Mouse (Mus musculus) myocyte (in vitro differentiated cells): ENCODE data around the gene Prr3.

Experiments used
- CEBPB ChIP-seq: IDR thresholded peaks from 2 replicates; pipeline ENCODE4 v1.6.1; 2011; ENCODE audit warnings: mild to moderate bottlenecking, moderate library complexity; ENCODE audit not compliant: poor library complexity, insufficient read depth, severe bottlenecking
- MAX ChIP-seq: IDR thresholded peaks from one replicate; pipeline ENCODE4 v1.6.1; 2011; ENCODE audit warnings: low read depth, mild to moderate bottlenecking, control low read depth
- MYOD1 ChIP-seq, 3 experiments: IDR thresholded peaks; one replicate each; pipeline ENCODE4 v1.6.1; 2011; ENCODE audit warnings: control low read depth in 2 of 3, low read depth in 2 of 3, mild to moderate bottlenecking in 2 of 3, moderate library complexity in 1 of 3; ENCODE audit not compliant: insufficient read length in 2 of 3, control insufficient read depth in 1 of 3
- POLR2A ChIP-seq: IDR thresholded peaks from one replicate; pipeline ENCODE4 v1.6.1; 2011; ENCODE audit warnings: low read depth, mild to moderate bottlenecking, control low read depth, moderate library complexity; ENCODE audit not compliant: insufficient read length
- POLR2AphosphoS2 ChIP-seq: IDR thresholded peaks from one replicate; pipeline ENCODE4 v1.6.1; 2011; ENCODE audit warnings: low read depth, control low read depth; ENCODE audit not compliant: insufficient read length
- SRF ChIP-seq: IDR thresholded peaks from one replicate; pipeline ENCODE4 v1.6.1; 2011; ENCODE audit warnings: low read depth; ENCODE audit not compliant: control insufficient read depth, insufficient read length
- TCF12 ChIP-seq: IDR thresholded peaks from one replicate; pipeline ENCODE4 v1.6.1; 2011; ENCODE audit warnings: mild to moderate bottlenecking, control low read depth; ENCODE audit not compliant: poor library complexity, insufficient read depth, severe bottlenecking
- USF1 ChIP-seq: IDR thresholded peaks from one replicate; pipeline ENCODE4 v1.6.1; 2011; ENCODE audit warnings: low read depth, mild to moderate bottlenecking, control low read depth, moderate library complexity

- TF ChIP-seq TCF12 (no peak), POLR2A (peak; percentile 2), POLR2AphosphoS2 (peak; percentile 67), MAX (no peak), SRF (no peak), MYOD1 (IDR thresholded peaks at IDR 0.05; ENCODE audit: control insufficient read depth in 1 of 3, insufficient read length in 2 of 3, low read depth in 2 of 3) (no peak), USF1 (no peak), CEBPB (no peak)
Measured at GRCm38 (mm10) chr17:35930627-35931026, 49.4 kb downstream of the Prr3 start.
